Mouse (Mus musculus): ENCODE results near the gene Gm49450. TPM values are rescaled to one million over a fixed set of nuclear protein-coding genes. Genes with fewer than 3 reads are reported as not detected.

Gm49450 gene
- polyA plus RNA-seq (2015; fragmentation: Nextera tagmentation; extraction: Ambion mirVana): not detected in 2 replicates

DNA sequence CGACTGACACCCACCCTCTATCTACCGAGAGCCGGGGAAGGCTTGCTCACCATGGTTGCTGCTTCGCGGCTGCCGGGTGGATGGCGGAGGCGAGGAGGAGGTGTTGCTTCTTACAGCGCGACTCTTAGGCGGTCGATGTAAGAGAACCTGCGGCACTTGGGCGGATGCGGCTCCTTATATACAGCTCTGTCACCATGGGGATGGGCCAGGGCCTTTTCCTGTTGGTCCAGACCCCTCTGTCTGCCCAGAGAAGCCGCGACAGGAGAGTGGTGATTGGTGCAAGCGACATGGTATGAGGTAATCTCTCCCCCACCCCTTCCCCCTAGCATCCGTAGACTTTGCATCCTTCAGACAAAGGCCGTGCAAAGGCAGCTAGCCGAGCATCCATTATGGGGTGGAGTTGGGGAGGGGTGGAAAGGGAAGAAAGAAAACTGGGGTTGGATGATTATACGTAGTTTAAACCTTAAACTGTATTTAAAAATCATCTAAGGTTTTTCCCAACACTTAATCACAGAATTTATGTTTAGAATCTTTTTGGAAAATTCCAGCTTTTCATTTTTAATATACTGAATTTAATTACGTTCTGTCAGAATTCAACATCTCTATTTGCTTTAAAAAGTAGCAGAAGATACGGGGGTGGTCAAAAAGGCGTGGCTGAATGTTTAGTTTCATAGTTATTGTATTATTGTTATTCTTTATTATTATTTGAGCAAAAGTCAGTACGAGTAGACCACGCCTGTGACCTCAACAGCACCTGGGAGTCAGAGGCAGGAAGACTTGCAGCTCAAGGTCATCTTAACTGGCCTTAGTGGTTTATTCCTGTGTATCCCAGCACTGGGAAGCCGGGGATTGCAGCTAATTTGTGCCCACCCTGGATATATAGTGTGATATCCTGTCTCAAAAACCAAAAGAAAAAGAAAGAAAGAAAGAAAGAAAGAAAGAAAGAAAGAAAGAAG is at the start of gene Gm49450, which contains the start of gene Tuba1a:
Gene Gm49450 (minus strand): TSS at position 151 of the 956 bp plus-strand sequence.
Gene Tuba1a (minus strand): TSS at position 303 of the 956 bp plus-strand sequence.
- WGBS: 1% methylated on average over 28 of the region's 28 CpGs
- H3K4me2 ChIP-seq: peak within 1 kb of the TSS; percentile 74
- H3K4me1 ChIP-seq (replicated peaks): peaks cover 28% of the 10 kb centered on the region
- H3K36me3 ChIP-seq: peaks cover 12% of the 10 kb centered on the region
- peak within 1 kb of the TSS; percentile 100 for H3K27ac ChIP-seq (replicated peaks)
- H3K27me3 ChIP-seq: no peaks in the 10 kb centered on the region
- no peaks in the 10 kb centered on the region for H3K9me3 ChIP-seq
- ATAC-seq (ENCODE audit: low read depth): peak; percentile 97
- H3K4me3 ChIP-seq: peak within 1 kb of the TSS; percentile 95
- H3K9ac ChIP-seq: peak within 1 kb of the TSS; percentile 100

DNA sequence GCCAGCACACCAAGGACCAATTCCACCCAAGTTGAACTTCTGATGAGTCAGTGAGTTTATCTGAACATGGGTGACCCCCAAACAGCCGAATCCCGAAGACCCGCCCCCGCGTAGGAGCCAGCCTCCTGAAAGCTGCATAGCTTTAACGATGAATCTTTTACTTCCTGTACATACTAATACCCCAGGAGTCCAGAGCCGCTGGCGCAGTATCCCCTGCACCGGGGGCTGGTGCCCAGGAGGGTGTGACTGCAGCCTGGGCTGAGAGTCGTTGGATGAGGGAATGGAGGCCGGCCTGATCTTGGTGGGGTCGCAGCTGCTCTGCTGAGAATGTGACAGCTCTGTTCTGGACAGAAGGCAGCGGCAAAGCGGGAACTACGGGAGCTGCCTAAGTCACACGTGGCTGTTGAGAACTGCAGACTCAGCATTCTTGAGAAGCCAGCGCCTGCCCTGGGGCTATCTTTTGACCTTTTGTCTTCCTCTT is 48.1 kb upstream of the Gm49450 start:
- Histone ChIP-seq H3K4me3 (0 out of 2 replicates have a peak overlapping the region, but pooled peaks have one; percentile 12), H3K36me3 (no peaks in the 10 kb centered on the region), H3K9me3 (no peaks in the 10 kb centered on the region), H3K4me1 (replicated peaks) (peaks cover 30% of the 10 kb centered on the region), H3K27me3 (no peaks in the 10 kb centered on the region), H3K27ac (replicated peaks) (no peak overlapping the region), H3K4me2 (peak overlapping the region; percentile 49), H3K9ac (peak overlapping the region; percentile 56)
- ATAC-seq (ENCODE audit: low read depth): 0 out of 2 replicates have a peak, but pooled peaks have one; percentile 37
- 18% methylated on average over 17 of the region's 17 CpGs for WGBS

DNA sequence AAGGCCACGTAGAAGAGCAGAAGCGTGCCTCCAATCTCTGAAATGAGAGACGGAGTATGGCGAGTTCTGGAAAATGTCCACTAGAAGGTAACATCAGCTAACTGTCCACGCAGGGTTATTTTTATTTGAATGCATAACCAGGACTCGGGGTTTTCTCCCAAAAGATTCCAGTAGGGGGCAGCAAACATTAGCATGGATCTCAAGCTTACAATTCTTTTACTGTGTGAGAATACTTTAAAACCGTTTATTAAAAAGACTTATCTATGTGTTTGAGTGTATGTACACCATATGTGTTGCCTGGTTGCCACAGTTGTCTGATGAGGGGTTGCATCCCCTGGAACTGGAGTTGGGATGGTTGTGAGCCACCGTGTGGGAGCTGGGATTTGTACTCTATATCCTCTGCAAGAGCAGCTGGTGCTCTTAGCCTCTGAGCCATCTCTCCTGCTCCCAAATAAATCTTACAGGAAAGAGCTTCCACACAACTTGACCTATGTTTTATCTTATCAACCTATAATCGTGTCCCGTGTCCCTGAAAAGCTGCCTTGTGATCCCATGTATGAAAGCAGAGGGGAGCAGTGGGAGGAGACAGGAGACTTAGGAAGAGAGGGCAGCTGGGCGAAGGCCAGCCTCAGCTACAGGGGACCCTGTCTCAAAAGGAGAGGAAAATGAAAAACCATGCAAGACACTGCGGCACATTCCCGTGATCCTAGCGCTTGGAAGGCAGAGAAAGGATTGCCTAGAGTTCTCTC is 47.4 kb upstream of the Gm49450 start:
- Histone ChIP-seq H3K4me3 (no peak overlapping the region), H3K4me2 (peak overlapping the region; percentile 49), H3K27me3 (no peaks in the 10 kb centered on the region), H3K27ac (replicated peaks) (peak overlapping the region; percentile 34; the same call in 1 of the 2 replicates), H3K36me3 (no peaks in the 10 kb centered on the region), H3K9me3 (no peaks in the 10 kb centered on the region), H3K4me1 (replicated peaks) (peaks cover 30% of the 10 kb centered on the region), H3K9ac (0 out of 2 replicates have a peak overlapping the region, but pooled peaks have one; percentile 56)
- ATAC-seq (ENCODE audit: low read depth): no peak
- WGBS: 43% methylated on average over 14 of the region's 14 CpGs

DNA sequence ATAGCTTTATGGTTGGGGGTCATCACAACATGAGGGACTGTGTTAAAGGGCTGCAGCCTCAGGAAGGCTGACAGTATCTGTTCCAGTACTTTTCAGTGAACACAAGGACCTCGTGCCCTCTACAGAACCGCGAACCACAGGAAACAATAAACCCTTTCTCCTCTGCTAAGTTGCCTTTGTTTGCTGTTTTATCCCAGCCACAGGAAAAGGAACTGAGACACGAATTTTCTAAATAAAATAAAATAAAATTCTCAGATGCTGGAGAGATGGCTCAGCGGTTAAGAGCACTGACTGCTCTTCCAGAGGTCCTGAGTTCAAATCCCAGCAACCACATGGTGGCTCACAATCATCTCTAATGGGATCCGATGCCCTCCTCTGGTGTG is 45.4 kb upstream of the Gm49450 start:
- 41% methylated on average over 6 of the region's 6 CpGs for WGBS
- Histone ChIP-seq H3K27me3 (no peaks in the 10 kb centered on the region), H3K4me1 (replicated peaks) (peaks cover 36% of the 10 kb centered on the region), H3K4me3 (no peak overlapping the region), H3K36me3 (no peaks in the 10 kb centered on the region), H3K4me2 (no peak overlapping the region), H3K27ac (replicated peaks) (no peak overlapping the region), H3K9ac (no peak overlapping the region), H3K9me3 (no peaks in the 10 kb centered on the region)
- no peak for ATAC-seq (ENCODE audit: low read depth)

DNA sequence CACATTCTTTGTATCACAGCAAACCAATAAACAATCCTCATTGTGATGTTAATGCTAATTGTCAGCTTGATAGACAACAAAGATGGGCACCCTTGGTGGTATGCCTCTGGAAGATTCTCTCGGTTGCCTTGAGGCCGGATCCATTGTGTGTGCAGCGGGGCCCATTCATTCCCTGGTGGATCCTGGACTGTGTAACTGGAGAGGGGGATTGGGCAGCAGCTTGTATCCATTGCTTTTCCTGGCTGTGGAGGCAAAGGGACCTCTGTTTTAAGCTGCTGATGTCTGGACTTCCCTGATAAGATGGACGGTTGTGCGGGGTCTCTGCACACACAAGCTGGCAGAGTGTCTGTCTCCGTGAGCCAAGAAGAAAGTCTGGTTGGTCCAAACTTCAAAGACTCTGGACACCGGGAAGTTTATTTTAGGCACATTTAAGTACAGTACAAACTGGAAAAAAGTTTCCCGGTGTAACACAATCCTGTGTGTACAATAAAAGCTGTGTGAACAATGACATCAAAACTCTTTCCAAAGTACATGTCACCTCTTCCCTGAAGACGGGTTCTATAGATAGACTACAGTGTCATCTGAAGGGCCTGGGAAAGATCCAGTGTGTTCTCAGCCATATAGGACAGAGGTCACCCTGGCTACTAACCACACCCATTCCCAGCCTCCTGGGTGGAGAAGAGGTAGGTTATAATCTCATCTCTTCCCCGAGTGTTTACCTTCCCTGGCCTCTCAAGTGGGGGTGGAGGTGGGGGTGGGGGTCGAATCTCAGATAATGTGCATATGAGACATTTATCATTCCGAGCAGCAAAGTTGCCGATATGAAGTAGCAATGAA is 44.8 kb upstream of the Gm49450 start:
- H3K27ac ChIP-seq (replicated peaks): peak overlapping the region; percentile 52; the same call in 1 of the 2 replicates
- no peak for ATAC-seq (ENCODE audit: low read depth)
- no peak overlapping the region for H3K4me2 ChIP-seq
- WGBS: 45% methylated on average over 13 of the region's 13 CpGs
- H3K9me3 ChIP-seq: no peaks in the 10 kb centered on the region
- no peak overlapping the region for H3K9ac ChIP-seq
- H3K4me1 ChIP-seq (replicated peaks): peaks cover 41% of the 10 kb centered on the region
- no peaks in the 10 kb centered on the region for H3K27me3 ChIP-seq
- H3K4me3 ChIP-seq: no peak overlapping the region
- H3K36me3 ChIP-seq: no peaks in the 10 kb centered on the region

DNA sequence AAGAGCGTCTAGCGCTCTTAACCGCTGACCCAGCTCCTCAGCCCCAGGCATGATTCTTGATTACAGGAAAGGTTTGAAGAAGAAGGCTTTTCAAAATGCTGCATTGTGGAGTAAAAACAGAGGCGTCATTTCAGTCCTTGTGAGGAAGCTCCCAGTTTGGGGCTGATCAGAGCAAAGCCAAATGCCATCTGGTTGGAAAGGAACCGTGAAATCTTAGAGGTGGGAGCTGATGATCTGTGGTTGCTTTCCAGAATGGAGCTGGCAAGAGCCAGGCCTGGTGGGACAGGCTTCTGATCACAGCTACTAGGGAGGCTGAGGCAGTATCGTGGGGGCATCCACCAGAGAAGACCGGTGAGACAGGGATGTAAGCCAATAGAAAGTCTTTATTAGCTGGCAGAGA is 43.5 kb upstream of the Gm49450 start:
- no peaks in the 10 kb centered on the region for H3K9me3 ChIP-seq
- 71% methylated on average over 7 of the region's 7 CpGs for WGBS
- no peak overlapping the region for H3K27ac ChIP-seq (replicated peaks)
- no peak overlapping the region for H3K4me2 ChIP-seq
- H3K9ac ChIP-seq: no peak overlapping the region
- H3K36me3 ChIP-seq: no peaks in the 10 kb centered on the region
- H3K27me3 ChIP-seq: no peaks in the 10 kb centered on the region
- no peak overlapping the region for H3K4me3 ChIP-seq
- peaks cover 48% of the 10 kb centered on the region for H3K4me1 ChIP-seq (replicated peaks)
- ATAC-seq (ENCODE audit: low read depth): no peak

DNA sequence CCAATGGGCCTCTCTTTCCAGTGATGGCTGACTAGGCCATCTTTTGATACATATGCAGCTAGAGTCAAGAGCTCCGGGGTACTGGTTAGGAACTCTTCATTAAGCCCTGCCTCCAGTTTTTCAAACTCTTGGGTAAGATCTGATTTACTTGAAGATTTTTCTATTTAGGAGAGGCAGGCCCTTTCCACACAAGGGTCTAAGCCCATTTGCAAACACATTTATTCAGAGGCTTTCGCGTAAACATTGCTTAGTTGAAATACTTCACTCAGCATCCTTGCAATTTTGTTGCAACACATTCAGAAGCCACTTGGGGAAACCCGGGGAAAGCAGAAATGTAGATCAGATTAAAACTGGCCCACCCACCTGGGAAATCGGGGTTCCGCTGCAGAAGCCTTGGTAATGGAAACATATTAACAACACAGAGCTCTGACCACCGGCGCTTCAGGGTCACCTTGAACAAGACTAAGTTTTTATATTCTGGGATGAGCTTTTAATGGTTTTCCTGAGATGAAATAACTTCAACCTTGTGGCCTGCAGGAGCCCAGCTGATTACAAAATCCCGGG is 41.7 kb upstream of the Gm49450 start:
- Histone ChIP-seq H3K4me3 (no peak overlapping the region), H3K36me3 (no peaks in the 10 kb centered on the region), H3K9me3 (no peaks in the 10 kb centered on the region), H3K4me2 (no peak overlapping the region), H3K27me3 (no peaks in the 10 kb centered on the region), H3K27ac (replicated peaks) (no peak overlapping the region), H3K9ac (no peak overlapping the region; the same call in 1 of the 2 replicates), H3K4me1 (replicated peaks) (peaks cover 53% of the 10 kb centered on the region)
- no peak for ATAC-seq (ENCODE audit: low read depth)
- WGBS: 82% methylated on average over 9 of the region's 9 CpGs

DNA sequence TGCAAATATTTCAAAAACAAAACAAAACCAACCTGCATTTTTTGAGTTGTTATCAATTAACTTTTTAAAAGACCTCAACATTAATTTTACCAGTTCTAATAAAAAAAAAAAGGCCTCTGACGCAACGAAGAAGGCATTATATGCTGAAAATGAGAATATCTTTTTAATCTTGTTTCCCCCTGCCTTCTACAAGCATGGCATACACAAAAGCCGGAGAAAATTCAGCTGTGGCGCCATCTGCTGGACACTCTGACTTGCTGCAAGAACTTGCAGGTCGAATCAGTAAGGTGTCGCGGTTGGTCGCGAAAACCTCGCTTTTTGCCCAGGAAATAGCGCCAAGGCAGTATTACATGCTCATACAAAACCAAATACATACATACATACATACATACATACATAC is 40.5 kb upstream of the Gm49450 start:
- ATAC-seq (ENCODE audit: low read depth): no peak
- Histone ChIP-seq H3K4me1 (replicated peaks) (peaks cover 65% of the 10 kb centered on the region), H3K9ac (peak overlapping the region; percentile 73; the same call in 1 of the 2 replicates), H3K4me2 (peak overlapping the region; percentile 67), H3K9me3 (no peaks in the 10 kb centered on the region), H3K36me3 (no peaks in the 10 kb centered on the region), H3K4me3 (peak overlapping the region; percentile 39), H3K27ac (replicated peaks) (peak overlapping the region; percentile 99), H3K27me3 (no peaks in the 10 kb centered on the region)
- 2% methylated on average over 11 of the region's 11 CpGs for WGBS

DNA sequence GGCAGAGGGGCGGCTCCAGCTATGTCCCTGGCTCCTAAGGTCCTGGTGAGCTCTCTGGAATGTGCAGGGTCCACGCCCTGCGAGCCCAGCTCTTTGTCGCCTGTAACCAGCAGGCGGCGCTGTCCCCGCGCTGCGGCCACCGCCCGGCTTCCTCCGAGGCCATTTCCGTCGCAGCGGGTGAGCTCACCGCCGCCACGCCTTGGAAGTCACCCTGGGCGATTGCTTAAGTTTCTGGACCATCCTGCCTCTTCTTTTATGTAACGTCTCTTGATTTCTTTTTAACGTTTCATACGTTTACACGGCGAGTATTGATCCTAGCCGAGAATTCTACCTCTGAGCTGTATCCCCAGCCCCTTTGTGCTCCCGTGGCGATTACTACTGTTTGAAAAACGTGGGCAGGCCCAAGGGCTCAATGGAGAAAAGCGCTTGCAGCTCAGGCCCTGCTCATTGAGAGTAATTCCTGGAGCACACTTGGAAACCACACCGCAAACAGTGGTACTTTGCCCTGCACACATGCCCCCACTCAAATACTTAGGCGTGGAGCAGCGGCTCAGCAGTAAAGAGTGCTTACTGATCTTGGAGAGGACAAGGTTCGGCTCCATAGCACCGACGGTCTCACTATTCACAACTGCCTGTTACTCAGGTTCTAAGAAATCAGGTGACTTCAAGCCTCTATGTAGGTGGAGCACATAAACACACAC is 39.9 kb upstream of the Gm49450 start:
- Histone ChIP-seq H3K4me3 (peak overlapping the region; percentile 39), H3K4me1 (replicated peaks) (peaks cover 67% of the 10 kb centered on the region), H3K4me2 (peak overlapping the region; percentile 67), H3K36me3 (no peaks in the 10 kb centered on the region), H3K9me3 (no peaks in the 10 kb centered on the region), H3K9ac (peak overlapping the region; percentile 73), H3K27me3 (no peaks in the 10 kb centered on the region), H3K27ac (replicated peaks) (peak overlapping the region; percentile 99)
- ATAC-seq (ENCODE audit: low read depth): peak; percentile 87
- 3% methylated on average over 35 of the region's 35 CpGs for WGBS

DNA sequence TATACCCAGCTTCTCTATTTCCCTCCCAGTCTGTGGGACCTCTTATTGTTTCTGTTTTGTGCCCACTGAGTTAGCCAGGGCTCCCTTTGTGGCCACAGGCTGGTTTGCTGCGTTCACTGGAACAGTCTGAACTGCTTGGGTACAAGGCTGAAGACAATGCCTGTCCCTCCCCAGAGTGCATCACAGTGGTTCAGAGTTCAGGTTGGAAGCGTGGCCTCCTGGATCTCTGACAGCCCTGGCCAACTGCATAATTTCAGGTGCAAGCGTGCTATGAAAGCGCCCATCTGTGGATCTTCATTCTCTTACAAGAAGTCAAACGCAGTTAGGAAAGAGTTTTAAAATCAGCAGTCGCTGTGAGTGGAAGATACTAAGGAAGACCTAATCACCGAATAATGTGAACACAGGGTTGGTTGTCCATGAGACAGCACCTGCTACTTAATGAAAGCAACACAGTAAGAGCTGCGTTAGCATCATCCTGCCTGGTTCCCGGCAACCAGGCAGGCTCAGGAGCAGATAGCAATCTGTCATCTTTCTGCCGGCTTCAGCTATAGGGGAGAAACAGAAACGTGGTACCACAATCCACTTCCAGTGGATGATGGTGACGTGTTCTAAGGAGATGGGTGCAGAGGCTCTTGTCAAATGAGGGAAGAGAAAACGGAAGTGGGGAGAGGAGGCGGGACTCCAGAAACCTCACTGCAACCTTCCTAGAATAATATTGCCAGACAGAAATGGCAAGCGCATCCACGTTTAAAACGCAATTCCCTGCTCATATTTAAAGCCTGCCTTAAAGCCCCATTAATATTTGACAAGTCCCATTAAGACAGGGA is 38.9 kb upstream of the Gm49450 start:
- H3K36me3 ChIP-seq: no peaks in the 10 kb centered on the region
- 18% methylated on average over 17 of the region's 17 CpGs for WGBS

More for the DNA sequence above, 38.9 kb upstream of the Gm49450 start:
- H3K4me1 ChIP-seq (replicated peaks): peaks cover 67% of the 10 kb centered on the region
- peak overlapping the region; percentile 39 for H3K4me3 ChIP-seq
- H3K27ac ChIP-seq (replicated peaks): peak overlapping the region; percentile 99
- peak; percentile 85 for ATAC-seq (ENCODE audit: low read depth)
- H3K27me3 ChIP-seq: no peaks in the 10 kb centered on the region
- H3K9me3 ChIP-seq: no peaks in the 10 kb centered on the region
- peak overlapping the region; percentile 67 for H3K4me2 ChIP-seq
- H3K9ac ChIP-seq: peak overlapping the region; percentile 73
